Mouse (Mus musculus) thymus, postnatal 0 days (tissue): ENCODE measurements around the gene Uck1. TPM values are rescaled to one million over a fixed set of nuclear protein-coding genes. Genes with fewer than 3 reads are reported as not detected.

Source experiments
- DNase-seq: peaks from one replicate; pipeline ENCODE4 v3.0.0-alpha.2; 2015; ENCODE audit warnings: low spot score
- polyA plus RNA-seq: library from polyadenylated mRNA; unstranded; fragments of >200 nt; fragmentation: Nextera tagmentation; extraction: Ambion mirVana; gene quantifications from 2 replicates; pipeline ENCODE4 v1.2.1, GENCODE M21; 2015

Gene Uck1
- polyA plus RNA-seq, 1 experiment from 2014 or later = 72.4 TPM

DNA sequence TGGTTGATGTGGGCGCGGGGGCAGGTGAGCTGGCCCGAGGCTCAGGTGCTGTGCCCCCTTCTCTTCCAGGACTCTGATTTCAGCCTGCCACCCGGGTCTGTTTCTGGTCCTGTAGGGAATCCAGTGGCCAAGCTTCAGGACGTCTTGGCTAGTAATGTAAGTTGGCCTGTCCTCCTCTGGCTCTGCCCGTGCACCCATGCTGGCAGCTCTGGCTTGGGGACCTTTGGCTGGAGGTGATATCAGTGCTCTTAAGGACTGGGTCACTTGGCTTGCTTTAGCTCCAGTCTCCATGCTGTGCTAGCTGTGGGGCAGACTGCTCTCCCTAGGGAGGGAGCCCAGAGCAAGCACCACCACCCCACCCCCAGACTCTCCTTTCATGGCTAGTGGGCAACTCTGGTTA lies 39.9 kb downstream of the Uck1 start:
- DNase-seq = no peak

DNA sequence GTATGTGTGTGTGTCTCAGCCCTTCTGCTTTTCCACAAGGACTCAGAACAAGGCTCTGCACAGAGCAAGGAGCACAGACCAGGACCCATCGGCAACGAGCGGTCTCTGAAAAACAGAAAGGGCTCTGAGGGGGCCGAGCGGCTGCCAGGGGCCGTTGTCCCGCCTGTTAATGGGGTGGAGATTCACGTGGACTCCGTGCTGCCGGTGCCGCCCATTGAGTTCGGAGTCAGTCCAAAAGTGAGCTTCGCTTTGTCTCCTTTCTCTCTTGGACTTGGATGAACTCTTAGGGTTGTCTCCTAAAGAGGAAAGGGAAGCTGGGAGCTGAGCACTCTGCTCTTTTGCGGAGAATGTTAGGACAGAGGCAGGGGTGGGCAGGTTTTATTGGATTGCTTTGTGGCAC lies 40.5 kb downstream of the Uck1 start:
- no peak for DNase-seq

DNA sequence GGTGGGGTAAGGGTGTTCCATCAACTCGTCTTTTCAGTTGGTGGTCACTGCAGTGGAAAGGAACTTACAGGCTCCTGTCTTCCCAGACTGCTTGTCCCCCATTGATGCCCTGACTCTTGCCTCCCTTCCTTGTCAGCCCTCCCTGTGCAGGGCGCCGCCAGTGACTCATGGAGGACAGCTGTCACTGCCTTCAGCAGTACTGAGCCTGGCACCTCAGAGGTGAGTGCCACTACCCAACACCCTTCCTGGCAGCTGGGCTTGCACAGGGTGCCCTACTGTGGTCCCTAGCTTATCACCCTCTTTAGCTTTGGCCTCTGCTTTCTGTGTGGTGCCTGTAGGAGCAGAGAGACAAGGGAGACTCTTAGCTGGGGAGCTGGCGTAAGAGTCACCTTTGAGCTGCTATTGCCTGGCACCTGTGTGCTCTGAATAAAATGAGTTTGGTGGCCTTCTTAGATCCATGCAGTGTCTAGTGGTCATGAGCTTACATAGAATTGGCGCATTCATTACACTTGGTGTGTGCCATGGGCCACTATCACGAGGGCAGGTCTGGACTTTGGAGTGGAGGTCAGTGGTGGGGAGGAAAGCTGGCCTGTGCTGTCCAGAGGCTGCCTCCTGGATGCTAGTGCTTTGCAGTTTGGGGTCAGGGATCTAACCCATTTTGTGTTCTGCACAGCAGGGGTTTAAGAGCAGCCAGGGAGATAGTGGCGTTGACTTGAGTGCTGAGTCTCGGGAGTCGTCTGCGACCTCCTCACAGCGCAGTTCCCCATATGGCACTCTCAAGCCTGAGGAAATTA lies 41.2 kb downstream of the Uck1 start:
- DNase-seq = no peak

DNA sequence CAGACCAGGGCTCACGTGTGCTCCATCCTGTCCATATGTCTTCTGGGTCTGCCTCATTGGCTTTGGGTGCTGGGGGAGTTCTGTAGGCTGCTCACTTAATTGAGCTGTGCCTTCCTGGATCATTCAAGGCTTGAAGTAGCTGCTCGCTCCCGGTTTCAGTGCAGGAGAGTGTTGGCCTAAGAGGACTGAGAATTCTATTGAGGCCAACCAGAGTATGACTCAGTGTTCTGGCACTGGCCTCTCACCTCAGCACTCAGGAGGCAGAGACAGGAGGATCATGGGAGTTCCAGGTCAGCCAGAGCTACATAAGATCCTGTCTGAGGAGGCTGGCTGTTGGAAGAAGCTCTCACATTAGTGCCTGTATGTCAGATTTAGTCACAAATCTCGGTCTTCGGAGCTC lies 41.8 kb downstream of the Uck1 start:
- no peak for DNase-seq

DNA sequence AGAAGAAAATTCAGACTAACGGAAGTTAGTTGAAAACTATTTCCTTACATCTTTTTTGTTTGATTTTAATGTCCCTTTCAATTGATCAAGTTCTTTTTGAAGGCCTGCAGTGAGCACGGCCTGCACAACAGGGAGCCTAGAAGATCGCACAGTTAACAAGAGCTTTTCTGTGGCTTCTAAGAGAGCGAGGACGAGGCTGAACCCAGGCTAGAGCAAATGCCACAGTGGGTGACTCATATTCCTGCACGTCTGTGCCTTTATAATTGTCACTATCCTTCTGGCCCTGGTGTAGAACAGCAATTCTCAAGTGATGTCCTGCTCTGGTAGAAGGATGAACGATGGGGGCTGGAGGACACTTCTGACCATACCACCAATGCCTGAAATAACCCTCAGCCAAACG lies 42.3 kb downstream of the Uck1 start:
- DNase-seq = no peak

DNA sequence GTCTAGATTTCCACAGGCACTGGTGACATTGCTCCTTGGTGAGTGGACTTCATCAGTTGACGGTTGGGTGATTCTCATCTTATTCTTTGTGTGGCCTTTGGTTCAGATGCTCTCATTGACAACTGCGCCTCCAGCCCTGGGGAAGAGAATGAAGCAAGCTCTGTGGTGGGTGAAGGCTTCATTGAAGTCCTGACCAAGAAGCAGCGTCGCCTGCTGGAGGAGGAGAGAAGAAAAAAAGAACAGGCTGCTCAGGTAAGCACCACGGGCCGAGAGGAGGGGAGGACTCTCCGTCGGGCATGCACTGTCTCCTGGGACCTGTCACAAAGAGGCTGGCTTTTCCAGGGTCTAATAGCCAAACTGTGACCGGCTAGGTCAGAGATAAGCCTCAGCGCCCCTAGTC lies 43.5 kb downstream of the Uck1 start:
- DNase-seq = no peak

DNA sequence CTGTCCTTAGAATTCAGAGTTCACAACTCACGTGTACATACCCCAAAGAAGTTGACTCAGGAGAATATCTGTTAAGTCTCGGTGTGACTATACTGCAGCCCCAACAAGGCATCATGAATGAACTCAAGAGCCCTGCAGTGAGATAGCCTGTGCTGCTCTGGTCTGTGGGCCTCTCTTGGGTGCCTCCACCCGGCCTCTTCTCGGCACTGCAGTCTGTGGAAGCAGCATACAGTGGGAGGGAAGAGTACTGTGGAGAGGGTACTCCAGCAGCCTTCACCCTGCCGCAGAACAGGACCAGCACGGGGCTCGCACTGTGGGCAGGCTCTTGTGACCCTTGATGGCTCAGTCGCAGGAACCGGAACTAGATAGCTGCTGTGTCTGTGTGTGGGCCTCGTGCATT lies 44.4 kb downstream of the Uck1 start:
- DNase-seq = no peak

DNA sequence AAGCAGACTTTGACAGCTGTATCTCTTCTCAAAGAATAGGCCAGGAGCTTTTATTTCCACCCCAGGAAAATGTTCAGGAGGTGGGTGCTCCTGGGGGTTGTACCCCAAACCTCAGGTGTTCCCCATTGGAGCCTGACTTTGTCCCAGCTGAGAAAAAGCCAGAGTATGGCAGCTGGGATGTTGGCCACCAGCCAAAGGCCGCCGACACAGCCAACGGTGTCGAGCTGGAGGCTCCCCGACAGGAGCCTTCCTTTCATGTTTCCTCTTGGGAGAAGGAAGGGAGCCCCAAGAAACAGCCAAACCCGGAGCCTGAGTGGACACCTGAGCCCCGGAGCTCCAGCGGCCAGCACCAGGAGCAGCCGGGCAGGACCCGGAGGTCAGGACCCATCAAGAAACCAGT lies 47.0 kb downstream of the Uck1 start:
- no peak for DNase-seq

DNA sequence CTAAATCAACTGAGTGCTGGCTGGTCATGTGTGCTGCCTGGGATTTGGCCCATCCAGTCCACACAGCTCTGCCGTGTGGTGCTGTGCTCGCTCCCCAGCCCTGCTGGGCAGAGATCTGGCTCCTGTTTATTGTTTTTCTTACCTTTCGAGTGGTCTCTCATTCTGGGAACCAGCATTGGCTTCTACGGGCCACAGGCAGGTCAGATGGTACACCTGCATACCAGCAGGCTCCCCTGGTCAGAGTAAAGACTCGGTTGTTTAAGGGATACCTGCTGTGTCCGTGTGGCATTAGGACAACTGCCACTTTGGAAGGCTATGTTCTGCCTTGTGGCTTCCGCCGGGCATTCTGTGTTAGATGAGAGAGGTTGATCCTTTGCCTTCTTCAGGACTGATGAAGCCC lies 48.3 kb downstream of the Uck1 start:
- no peak for DNase-seq

DNA sequence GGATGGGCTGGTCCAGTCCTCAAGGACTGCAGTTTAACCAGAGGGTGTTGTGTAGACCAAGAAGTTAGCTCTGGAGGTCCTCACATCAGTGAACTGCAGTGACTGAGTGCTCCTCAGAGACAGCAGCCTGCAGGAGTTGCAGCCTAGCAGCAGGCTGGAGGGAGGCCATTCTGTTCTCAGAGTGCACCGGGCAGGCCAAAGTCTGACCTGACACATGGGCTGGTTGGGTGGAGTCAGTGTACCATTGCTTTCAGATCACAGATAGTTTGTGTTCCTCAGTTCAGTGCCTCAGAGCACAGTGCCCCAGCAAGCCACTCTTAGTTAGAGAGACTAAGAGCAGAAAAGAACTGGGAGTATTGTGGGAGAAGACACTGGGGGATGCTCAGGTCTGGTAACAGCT lies 52.3 kb downstream of the Uck1 start:
- DNase-seq = no peak

Other genes starting within 250 kb of the Uck1 start
- 57.5 and 68.6 TPM in 2 replicates for gene Fam78a, start 175.3 kb downstream of the Uck1 start, polyA plus RNA-seq
- 0.91 and 1.0 TPM in 2 replicates for gene Plpp7, start 164.6 kb downstream of the Uck1 start, polyA plus RNA-seq
- gene Prrc2b, start 109.1 kb downstream of the Uck1 start, polyA plus RNA-seq = 22.5 and 33.6 TPM in 2 replicates
- 13.2 and 15.6 TPM in 2 replicates for gene Pomt1, start 23.6 kb downstream of the Uck1 start, polyA plus RNA-seq
- gene Golga2, start 27.2 kb upstream of the Uck1 start, polyA plus RNA-seq = 11.6 and 15.4 TPM in 2 replicates
- gene Swi5, start 27.9 kb upstream of the Uck1 start, polyA plus RNA-seq = 429 and 466 TPM in 2 replicates
- 30.5 and 37.6 TPM in 2 replicates for gene Ciz1, start 92.2 kb upstream of the Uck1 start, polyA plus RNA-seq
- gene Dnm1, start 93.2 kb upstream of the Uck1 start, polyA plus RNA-seq = 0.69 and 0.83 TPM in 2 replicates
- 66.9 and 77.3 TPM in 2 replicates for gene 1110008P14Rik, start 121.8 kb upstream of the Uck1 start, polyA plus RNA-seq
- gene Lcn2, start 128.1 kb upstream of the Uck1 start, polyA plus RNA-seq = 4.3 and 6.3 TPM in 2 replicates
- 17.8 and 18.5 TPM in 2 replicates for gene Ptges2, start 135.7 kb upstream of the Uck1 start, polyA plus RNA-seq
- 5.4 and 6.2 TPM in 2 replicates for gene Naif1, start 190.3 kb upstream of the Uck1 start, polyA plus RNA-seq
- 16.3 and 18.9 TPM in 2 replicates for gene Slc25a25, start 191.3 kb upstream of the Uck1 start, polyA plus RNA-seq